In the genomic region with DNA sequence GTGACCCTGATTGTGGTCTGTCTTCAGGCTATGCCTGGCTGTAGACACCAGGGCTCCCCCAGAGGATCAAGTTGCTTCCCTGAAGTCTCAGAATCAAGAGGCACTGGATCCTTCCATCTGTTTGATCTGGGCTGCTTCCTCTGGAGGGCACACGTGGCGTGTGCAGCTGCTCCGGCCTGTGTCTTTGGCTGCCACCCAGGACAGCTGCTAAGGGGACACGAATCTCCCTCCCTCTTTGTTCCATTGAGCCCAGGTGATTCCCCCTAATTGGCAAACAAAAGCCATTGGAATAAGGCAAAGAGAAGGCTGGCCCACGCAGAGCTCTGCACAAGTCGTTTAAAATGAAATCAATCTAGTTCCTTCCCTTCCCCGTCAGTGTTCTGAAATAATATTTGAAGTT, we compare ENCODE assay signal across 8 mouse cellular contexts.
DNase-seq lines count a peak whose midpoint lies in the region; ATAC-seq lines count a peak whose summit lies in the region.

No protein-coding gene starts in this region.

- no peaks in the 10 kb centered on the region for H3K9me3 ChIP-seq in midbrain, embryonic 10.5 days (replicated peaks)
- no peaks in the 10 kb centered on the region for H3K9me3 ChIP-seq in midbrain, embryonic 15.5 days
- H3K9me3 ChIP-seq in hindbrain, embryonic 10.5 days, result no peaks in the 10 kb centered on the region

- WGBS in midbrain, embryonic 10.5 days, result 70% methylated on average over 7 of the region's 7 CpGs
- 22% methylated on average over 7 of the region's 7 CpGs for WGBS in midbrain, embryonic 15.5 days
- 54% methylated on average over 7 of the region's 7 CpGs for WGBS in hindbrain, embryonic 10.5 days

- no peak overlapping the region for H3K4me3 ChIP-seq in midbrain, embryonic 10.5 days
- H3K4me3 ChIP-seq in midbrain, embryonic 15.5 days, result no peak overlapping the region
- no peak overlapping the region for H3K4me3 ChIP-seq in hindbrain, embryonic 10.5 days

- H3K27me3 ChIP-seq in midbrain, embryonic 10.5 days (ENCODE audit: low read depth, poor library complexity, severe bottlenecking), result no peaks in the 10 kb centered on the region
- H3K27me3 ChIP-seq in midbrain, embryonic 15.5 days (replicated peaks), result no peaks in the 10 kb centered on the region
- H3K27me3 ChIP-seq in hindbrain, embryonic 10.5 days (ENCODE audit: insufficient read depth, poor library complexity, severe bottlenecking), result no peaks in the 10 kb centered on the region

- H3K4me1 ChIP-seq in midbrain, embryonic 10.5 days, result peaks cover 8% of the 10 kb centered on the region
- H3K4me1 ChIP-seq in midbrain, embryonic 15.5 days, result no peaks in the 10 kb centered on the region
- H3K4me1 ChIP-seq in hindbrain, embryonic 10.5 days (replicated peaks), result peaks cover 24% of the 10 kb centered on the region

- peak; percentile 15 for DNase-seq in adrenal gland, adult 2 months
- DNase-seq in adrenal gland, adult 8-10 months, result no peak
- DNase-seq in midbrain, embryonic 10.5 days (ENCODE audit: low spot score), result no peak
- DNase-seq in hindbrain, embryonic 10.5 days (ENCODE audit: low spot score), result no peak
- peak; percentile 67 for DNase-seq in retina, postnatal 1 day
- DNase-seq in urinary bladder, postnatal 4 days (ENCODE audit: low spot score in 2 of 2), result no peak
- no peak for DNase-seq in thymus, postnatal 4 days

- ATAC-seq in midbrain, embryonic 15.5 days (replicated peaks), result no peak

- no peak overlapping the region for H3K4me2 ChIP-seq in midbrain, embryonic 15.5 days

- H3K36me3 ChIP-seq in midbrain, embryonic 10.5 days, result no peaks in the 10 kb centered on the region
- no peaks in the 10 kb centered on the region for H3K36me3 ChIP-seq in midbrain, embryonic 15.5 days (replicated peaks)
- H3K36me3 ChIP-seq in hindbrain, embryonic 10.5 days, result no peaks in the 10 kb centered on the region

- H3K27ac ChIP-seq in midbrain, embryonic 10.5 days (replicated peaks), result peak overlapping the region; percentile 55; the same call in 1 of the 2 replicates
- no peak overlapping the region for H3K27ac ChIP-seq in midbrain, embryonic 15.5 days
- peak overlapping the region; percentile 51; the same call in 1 of the 2 replicates for H3K27ac ChIP-seq in hindbrain, embryonic 10.5 days

- no peak overlapping the region for H3K9ac ChIP-seq in midbrain, embryonic 15.5 days

Comparison
In these comparisons a context has a peak if more than half of its experiments do, and no peak if none do; other contexts are left out.
1. DNase-seq: peak in adrenal gland, adult 2 months (single experiment) and retina, postnatal 1 day (single experiment); none in adrenal gland, adult 8-10 months (single experiment), midbrain, embryonic 10.5 days (single experiment), hindbrain, embryonic 10.5 days (single experiment), urinary bladder, postnatal 4 days (0 of 2) and thymus, postnatal 4 days (single experiment).